Mouse (Mus musculus): ENCODE measurements around the gene Epha8. TPM values are rescaled to one million over a fixed set of nuclear protein-coding genes. Genes with fewer than 3 reads are reported as not detected.

The Epha8 gene
- polyA plus RNA-seq, 1 experiment from 2014 or later, result 0.21 TPM

DNA sequence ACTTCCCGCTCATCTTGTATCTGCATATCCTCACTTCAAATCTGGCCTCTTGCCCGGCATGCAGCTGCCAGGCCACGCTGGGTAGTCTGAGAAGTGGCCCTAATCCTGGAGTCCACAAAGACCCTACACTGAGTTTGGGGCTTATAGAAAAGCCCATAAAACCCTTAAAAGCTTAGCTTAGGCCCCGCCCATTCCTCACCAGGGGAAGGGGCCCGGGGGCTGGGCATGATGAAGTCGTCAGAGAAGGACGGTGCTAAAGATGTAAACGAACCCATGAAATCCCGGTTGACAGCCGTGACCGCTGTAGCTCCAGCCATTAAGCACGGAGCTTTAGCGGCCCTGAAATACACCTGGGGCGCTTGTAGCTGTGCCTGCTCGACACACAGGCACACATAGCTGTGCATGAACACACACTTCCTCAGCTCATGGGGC is 8.4 kb upstream of the Epha8 start:
- H3K36me3 ChIP-seq (ENCODE audit: control insufficient read depth, insufficient read depth, low read length), result no peaks in the 10 kb centered on the region
- 31% methylated on average over 15 of the region's 15 CpGs for WGBS
- ATAC-seq (replicated peaks; ENCODE audit: low FRiP score) (no peak), DNase-seq (ENCODE audit: low spot score) (no peak)
- no peak overlapping the region for H3K27ac ChIP-seq (ENCODE audit: low read depth, low read length)
- no peak overlapping the region for H3K9ac ChIP-seq (ENCODE audit: low read depth, low read length)
- H3K9me3 ChIP-seq (ENCODE audit: control insufficient read depth, low read length), result no peaks in the 10 kb centered on the region
- H3K27me3 ChIP-seq (replicated peaks; ENCODE audit: control insufficient read depth, insufficient read depth, low read length), result peaks cover 66% of the 10 kb centered on the region
- H3K4me3 ChIP-seq (ENCODE audit: low read depth, low read length), result no peak overlapping the region
- no peak overlapping the region for H3K4me2 ChIP-seq
- H3K4me1 ChIP-seq (replicated peaks; ENCODE audit: control insufficient read depth, insufficient read depth, low read length), result peaks cover 8% of the 10 kb centered on the region

DNA sequence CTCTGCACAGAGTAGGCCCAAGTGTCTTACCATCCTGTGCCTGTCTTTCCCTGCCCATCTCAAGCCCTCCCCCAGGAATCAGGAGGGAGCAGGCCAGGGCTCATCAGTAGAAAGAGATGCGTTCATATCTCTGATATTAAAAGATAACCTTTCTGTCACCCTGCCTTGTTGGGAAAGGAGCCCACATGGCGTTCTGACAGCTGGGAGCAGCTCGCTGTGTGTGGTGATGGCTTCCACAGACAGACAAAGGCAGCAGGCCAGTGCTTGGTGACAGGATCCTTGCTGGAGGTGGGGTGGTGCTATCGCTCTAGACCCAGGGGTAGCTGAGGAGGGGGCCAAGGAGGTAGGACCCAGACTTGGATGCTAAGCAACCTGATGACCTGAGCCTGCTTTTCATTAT is 5.8 kb upstream of the Epha8 start:
- no peak for ATAC-seq (replicated peaks; ENCODE audit: low FRiP score)
- H3K4me2 ChIP-seq, result no peak overlapping the region
- no peak overlapping the region for H3K4me3 ChIP-seq (ENCODE audit: low read depth, low read length)
- WGBS, result 50% methylated on average over 4 of the region's 4 CpGs
- no peak for DNase-seq (ENCODE audit: low spot score)
- peaks cover 8% of the 10 kb centered on the region for H3K4me1 ChIP-seq (replicated peaks; ENCODE audit: control insufficient read depth, insufficient read depth, low read length)
- no peak overlapping the region for H3K9ac ChIP-seq (ENCODE audit: low read depth, low read length)
- H3K9me3 ChIP-seq (ENCODE audit: control insufficient read depth, low read length), result no peaks in the 10 kb centered on the region
- H3K27ac ChIP-seq (ENCODE audit: low read depth, low read length), result no peak overlapping the region
- no peaks in the 10 kb centered on the region for H3K36me3 ChIP-seq (ENCODE audit: control insufficient read depth, insufficient read depth, low read length)
- peaks cover 67% of the 10 kb centered on the region for H3K27me3 ChIP-seq (replicated peaks; ENCODE audit: control insufficient read depth, insufficient read depth, low read length)

DNA sequence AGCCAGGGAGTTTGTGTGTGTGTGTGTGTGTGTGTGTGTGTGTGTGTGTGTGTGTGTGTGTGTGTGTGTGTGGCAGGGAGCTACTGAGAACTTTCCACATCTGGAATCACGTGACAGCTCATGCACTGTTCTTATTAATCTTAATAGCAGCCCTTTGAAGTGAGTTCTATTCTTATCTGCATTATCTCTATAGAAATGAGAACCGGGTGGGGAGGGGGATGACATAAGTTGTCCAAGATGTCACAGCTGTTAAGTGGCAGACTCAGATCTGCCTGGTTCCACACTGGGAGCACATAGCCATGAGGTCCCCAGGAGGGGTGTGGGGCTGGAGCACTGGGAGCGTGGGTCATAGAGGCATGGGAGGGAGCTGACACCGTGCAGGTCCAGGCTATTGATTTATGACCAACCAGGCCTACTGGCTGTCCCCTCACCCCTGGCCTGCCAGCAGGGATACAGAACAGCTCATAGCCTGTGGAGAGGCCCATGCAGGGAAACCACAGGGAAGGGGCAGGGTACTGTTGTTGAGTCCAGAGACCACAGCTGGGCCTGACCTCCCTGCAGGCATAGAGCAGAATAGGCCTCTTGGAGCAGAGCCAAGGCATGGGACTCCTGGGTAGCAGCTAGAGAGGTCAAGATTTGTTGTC is 5.1 kb upstream of the Epha8 start:
- H3K4me2 ChIP-seq, result no peak overlapping the region
- WGBS, result 32% methylated on average over 4 of the region's 4 CpGs
- no peaks in the 10 kb centered on the region for H3K36me3 ChIP-seq (ENCODE audit: control insufficient read depth, insufficient read depth, low read length)
- peaks cover 67% of the 10 kb centered on the region for H3K27me3 ChIP-seq (replicated peaks; ENCODE audit: control insufficient read depth, insufficient read depth, low read length)
- H3K27ac ChIP-seq (ENCODE audit: low read depth, low read length), result no peak overlapping the region
- H3K4me1 ChIP-seq (replicated peaks; ENCODE audit: control insufficient read depth, insufficient read depth, low read length), result peaks cover 10% of the 10 kb centered on the region; the same call in 1 of the 2 replicates
- ATAC-seq (replicated peaks; ENCODE audit: low FRiP score) (no peak), DNase-seq (ENCODE audit: low spot score) (no peak)
- no peak overlapping the region for H3K4me3 ChIP-seq (ENCODE audit: low read depth, low read length)
- H3K9ac ChIP-seq (ENCODE audit: low read depth, low read length), result no peak overlapping the region
- H3K9me3 ChIP-seq (ENCODE audit: control insufficient read depth, low read length), result no peaks in the 10 kb centered on the region

DNA sequence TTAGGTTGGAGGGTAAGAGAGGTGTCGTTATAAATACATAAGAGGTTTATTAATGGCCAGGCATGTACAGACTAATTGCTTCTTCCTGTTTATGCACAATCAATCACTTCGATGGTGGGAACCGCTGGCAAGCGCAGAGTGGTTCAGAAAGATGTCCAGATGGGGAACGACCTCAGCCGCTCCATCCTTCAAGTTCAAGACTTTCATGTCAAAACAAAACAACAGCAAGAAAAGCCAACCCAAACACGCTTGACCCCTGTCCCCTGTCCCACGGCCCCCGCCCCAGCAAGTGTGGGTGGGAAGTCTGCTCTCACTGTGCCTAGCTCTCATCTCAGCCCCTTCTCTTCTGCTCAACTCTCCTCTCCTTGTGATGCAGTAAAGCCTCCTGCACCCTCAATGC is 4.0 kb upstream of the Epha8 start:
- Histone ChIP-seq H3K9ac (ENCODE audit: low read depth, low read length) (no peak overlapping the region), H3K9me3 (ENCODE audit: control insufficient read depth, low read length) (no peaks in the 10 kb centered on the region), H3K27me3 (replicated peaks; ENCODE audit: control insufficient read depth, insufficient read depth, low read length) (peaks cover 69% of the 10 kb centered on the region), H3K4me3 (ENCODE audit: low read depth, low read length) (no peak overlapping the region), H3K36me3 (ENCODE audit: control insufficient read depth, insufficient read depth, low read length) (no peaks in the 10 kb centered on the region), H3K4me1 (replicated peaks; ENCODE audit: control insufficient read depth, insufficient read depth, low read length) (peaks cover 10% of the 10 kb centered on the region), H3K27ac (ENCODE audit: low read depth, low read length) (no peak overlapping the region), H3K4me2 (no peak overlapping the region)
- ATAC-seq (replicated peaks; ENCODE audit: low FRiP score) (no peak), DNase-seq (ENCODE audit: low spot score) (no peak)
- WGBS, result 65% methylated on average over 9 of the region's 9 CpGs

DNA sequence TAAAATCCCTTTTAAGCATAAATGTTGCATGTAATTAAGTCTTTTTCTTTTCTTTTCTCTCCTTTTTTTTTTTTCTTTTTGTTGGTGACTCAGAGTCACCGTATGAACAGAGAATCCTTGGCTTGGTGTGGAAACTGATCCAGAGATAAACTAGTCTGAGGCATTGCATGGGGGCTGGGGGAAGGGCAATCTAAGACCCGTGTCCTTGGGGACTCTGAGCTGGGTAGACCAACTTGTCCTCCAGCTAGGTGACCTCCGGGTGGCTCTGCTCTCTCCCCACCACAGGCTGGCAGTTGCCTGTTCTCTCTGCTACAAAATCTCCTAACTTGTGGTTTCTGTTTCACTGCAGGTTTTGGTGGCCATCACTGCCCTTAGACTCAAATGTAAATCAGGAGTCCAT is 3.5 kb upstream of the Epha8 start:
- H3K27me3 ChIP-seq (replicated peaks; ENCODE audit: control insufficient read depth, insufficient read depth, low read length), result peaks cover 69% of the 10 kb centered on the region
- WGBS, result 32% methylated on average over 3 of the region's 3 CpGs
- DNase-seq (ENCODE audit: low spot score) (no peak), ATAC-seq (replicated peaks; ENCODE audit: low FRiP score) (no peak)
- no peaks in the 10 kb centered on the region for H3K36me3 ChIP-seq (ENCODE audit: control insufficient read depth, insufficient read depth, low read length)
- H3K4me3 ChIP-seq (ENCODE audit: low read depth, low read length), result no peak overlapping the region
- H3K9ac ChIP-seq (ENCODE audit: low read depth, low read length), result no peak overlapping the region
- no peaks in the 10 kb centered on the region for H3K9me3 ChIP-seq (ENCODE audit: control insufficient read depth, low read length)
- H3K27ac ChIP-seq (ENCODE audit: low read depth, low read length), result no peak overlapping the region
- H3K4me1 ChIP-seq (replicated peaks; ENCODE audit: control insufficient read depth, insufficient read depth, low read length), result peaks cover 10% of the 10 kb centered on the region
- no peak overlapping the region for H3K4me2 ChIP-seq

DNA sequence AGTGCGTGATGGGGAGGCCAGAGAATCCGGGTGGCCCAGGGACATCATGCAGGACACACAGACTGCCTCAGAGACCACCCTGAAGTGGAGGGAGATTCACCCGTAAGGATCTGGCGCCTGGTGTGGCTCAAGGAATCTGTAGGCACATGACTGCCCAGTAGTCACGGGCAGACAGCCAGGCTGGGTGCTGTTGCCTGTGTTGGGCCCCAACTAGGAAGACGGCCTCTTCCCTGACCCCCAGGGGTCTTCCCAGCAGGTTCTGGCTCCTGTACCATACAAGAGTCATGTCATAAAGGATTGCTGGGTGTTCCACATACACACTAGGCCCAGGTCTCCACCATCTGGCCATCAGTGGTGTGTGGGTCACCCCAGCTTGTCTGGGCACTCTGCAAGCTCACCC is 2.1 kb downstream of the Epha8 start:
- no peaks in the 10 kb centered on the region for H3K36me3 ChIP-seq (ENCODE audit: control insufficient read depth, insufficient read depth, low read length)
- H3K4me2 ChIP-seq, result no peak overlapping the region
- no peak overlapping the region for H3K4me3 ChIP-seq (ENCODE audit: low read depth, low read length)
- H3K4me1 ChIP-seq (replicated peaks; ENCODE audit: control insufficient read depth, insufficient read depth, low read length), result peaks cover 2% of the 10 kb centered on the region; the same call in 1 of the 2 replicates
- no peak overlapping the region for H3K27ac ChIP-seq (ENCODE audit: low read depth, low read length)
- WGBS, result 72% methylated on average over 6 of the region's 6 CpGs
- no peak for DNase-seq (ENCODE audit: low spot score)
- H3K9ac ChIP-seq (ENCODE audit: low read depth, low read length), result no peak overlapping the region
- no peak for ATAC-seq (replicated peaks; ENCODE audit: low FRiP score)
- H3K9me3 ChIP-seq (ENCODE audit: control insufficient read depth, low read length), result no peaks in the 10 kb centered on the region
- H3K27me3 ChIP-seq (replicated peaks; ENCODE audit: control insufficient read depth, insufficient read depth, low read length), result peaks cover 80% of the 10 kb centered on the region

DNA sequence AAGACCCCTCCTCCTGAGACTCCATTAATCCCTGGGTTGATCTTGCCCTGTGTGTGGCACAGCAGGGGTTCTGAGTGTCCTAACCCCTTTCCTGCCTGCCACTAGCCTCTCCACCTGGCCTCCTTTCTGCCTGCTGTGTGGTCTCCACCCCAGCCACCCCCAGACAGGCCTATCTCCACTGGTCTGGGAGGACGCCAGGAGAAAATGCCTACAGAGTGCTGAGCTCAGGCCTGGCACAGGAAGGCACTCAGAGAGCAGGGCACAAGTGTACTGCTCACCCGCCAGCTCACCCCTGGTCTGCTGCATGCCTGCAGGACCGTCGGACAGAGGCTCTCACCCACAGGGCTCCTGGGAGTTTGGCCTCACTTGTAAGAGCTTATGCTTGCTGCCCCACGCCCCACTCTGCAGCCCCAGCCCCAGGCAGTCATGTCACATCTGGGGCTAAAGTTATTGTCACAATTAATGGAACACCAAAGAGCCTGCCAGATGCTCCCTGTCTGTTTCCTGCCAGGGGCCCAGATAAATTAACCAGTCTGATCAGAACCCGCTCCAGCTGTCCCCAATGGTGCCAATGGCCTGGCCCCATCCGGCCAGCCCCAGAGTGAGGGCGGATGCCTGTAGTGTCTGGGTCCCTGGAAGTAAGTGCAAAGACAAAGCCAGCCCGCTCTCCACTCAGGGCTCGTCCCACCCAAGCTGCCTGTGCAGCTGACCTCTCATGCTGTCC is 7.2 kb downstream of the Epha8 start:
- no peak overlapping the region for H3K9ac ChIP-seq (ENCODE audit: low read depth, low read length)
- no peak overlapping the region for H3K4me3 ChIP-seq (ENCODE audit: low read depth, low read length)
- H3K27ac ChIP-seq (ENCODE audit: low read depth, low read length), result no peak overlapping the region
- no peaks in the 10 kb centered on the region for H3K4me1 ChIP-seq (replicated peaks; ENCODE audit: control insufficient read depth, insufficient read depth, low read length)
- DNase-seq (ENCODE audit: low spot score) (no peak), ATAC-seq (replicated peaks; ENCODE audit: low FRiP score) (no peak)
- H3K27me3 ChIP-seq (replicated peaks; ENCODE audit: control insufficient read depth, insufficient read depth, low read length), result peaks cover 47% of the 10 kb centered on the region
- H3K36me3 ChIP-seq (ENCODE audit: control insufficient read depth, insufficient read depth, low read length), result no peaks in the 10 kb centered on the region
- no peaks in the 10 kb centered on the region for H3K9me3 ChIP-seq (ENCODE audit: control insufficient read depth, low read length)
- H3K4me2 ChIP-seq, result no peak overlapping the region
- 51% methylated on average over 10 of the region's 10 CpGs for WGBS

DNA sequence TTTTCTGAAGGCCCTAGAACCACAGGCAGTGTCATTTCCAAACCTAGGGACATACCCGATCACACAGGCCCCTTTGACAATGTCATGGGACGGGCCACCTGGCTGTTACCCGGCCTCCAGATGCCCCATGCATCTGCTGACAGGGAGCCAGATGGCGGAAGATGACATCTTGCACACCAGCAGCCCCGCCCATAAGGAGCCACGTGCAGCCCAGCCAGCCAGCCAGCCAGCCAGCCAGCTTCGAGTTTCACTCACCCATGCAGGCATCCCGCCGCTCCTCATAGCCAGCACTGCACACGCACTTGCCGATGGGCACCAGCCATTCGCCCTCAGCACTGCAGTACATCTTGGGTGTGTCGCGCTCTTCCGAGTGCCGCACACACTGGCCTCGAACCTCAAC is 11.2 kb downstream of the Epha8 start:
- Histone ChIP-seq H3K4me2 (no peak overlapping the region), H3K9me3 (ENCODE audit: control insufficient read depth, low read length) (no peaks in the 10 kb centered on the region), H3K4me1 (replicated peaks; ENCODE audit: control insufficient read depth, insufficient read depth, low read length) (no peaks in the 10 kb centered on the region), H3K36me3 (ENCODE audit: control insufficient read depth, insufficient read depth, low read length) (no peaks in the 10 kb centered on the region), H3K27ac (ENCODE audit: low read depth, low read length) (no peak overlapping the region), H3K9ac (ENCODE audit: low read depth, low read length) (no peak overlapping the region), H3K4me3 (ENCODE audit: low read depth, low read length) (no peak overlapping the region), H3K27me3 (replicated peaks; ENCODE audit: control insufficient read depth, insufficient read depth, low read length) (peaks cover 56% of the 10 kb centered on the region)
- DNase-seq (ENCODE audit: low spot score) (no peak), ATAC-seq (replicated peaks; ENCODE audit: low FRiP score) (no peak)
- WGBS, result 61% methylated on average over 17 of the region's 17 CpGs

Measured in liver, embryonic 11.5 days (tissue).